Mouse (Mus musculus): ENCODE measurements around the gene Magi1. TPM values are rescaled to one million over a fixed set of nuclear protein-coding genes. Genes with fewer than 3 reads are reported as not detected.

Magi1 gene
- total and polyA plus RNA-seq, 3 experiments: not detected

- Histone ChIP-seq H3K4me3 (replicated peaks in 1 of 3; ENCODE audit: low read depth in 2 of 3, low read length in 2 of 3, poor library complexity in 1 of 3) (no peak overlapping the region), H3K36me3 (replicated peaks in 1 of 2; ENCODE audit: control insufficient read depth in 1 of 2, insufficient read depth in 1 of 2, low read length in 1 of 2) (no peaks in the 10 kb centered on the region), H3K27ac (ENCODE audit: insufficient read depth, low read depth) (no peak overlapping the region), H3K9ac (ENCODE audit: insufficient read depth, low read depth) (no peak overlapping the region), H3K4me2 (ENCODE audit: insufficient read depth, low read depth, poor library complexity, severe bottlenecking) (no peak overlapping the region), H3K4me1 (ENCODE audit: control insufficient read depth in 1 of 2, insufficient read depth in 2 of 2) (no peaks in the 10 kb centered on the region), H3K9me3 (replicated peaks; ENCODE audit: low read length) (peaks cover 77% of the 10 kb centered on the region), H3K27me3 (replicated peaks) (no peaks in the 10 kb centered on the region), H3K79me2 (replicated peaks; ENCODE audit: control insufficient read depth, extremely low read depth, insufficient read depth, poor library complexity, severe bottlenecking) (no peaks in the 10 kb centered on the region)
- DNase-seq (ENCODE audit: extremely low read depth): no peak
- in situ Hi-C loops (cut with MboI; ENCODE audit: low pct_ligation_motif_present, low pct_unique_long_range_greater_than_20kb, low sequenced_read_pairs): no loop called here
- dilution Hi-C loops (cut with MboI; ENCODE audit: extremely low pct_ligation_motif_present, extremely low pct_unique_long_range_greater_than_20kb, low sequenced_read_pairs): no loop called here
- TF ChIP-seq ZKSCAN1 (IDR thresholded peaks at IDR 0.05; ENCODE audit: borderline replicate concordance, low read depth, low read length) (no peak), JUN (IDR thresholded peaks at IDR 0.05; ENCODE audit: insufficient read depth, low read depth, low read length) (no peak), JUND (conservative IDR thresholded peaks at IDR 0.05; ENCODE audit: low read depth, low read length) (no peak), MXI1 (IDR thresholded peaks at IDR 0.05; ENCODE audit: low read depth, low read length) (no peak), POLR2AphosphoS2 (IDR thresholded peaks at IDR 0.05; ENCODE audit: low read depth, low read length) (no peak), MAFK (IDR thresholded peaks at IDR 0.05; ENCODE audit: insufficient replicate concordance, low read length) (no peak), MAX (IDR thresholded peaks at IDR 0.05; ENCODE audit: low read length) (no peak), E2F4 (IDR thresholded peaks at IDR 0.05; ENCODE audit: insufficient replicate concordance, low read depth, low read length) (no peak), ETS1 (conservative IDR thresholded peaks at IDR 0.05; ENCODE audit: low read depth, low read length) (no peak), HCFC1 (IDR thresholded peaks at IDR 0.05; ENCODE audit: low read depth, low read length) (no peak), ELF1 (IDR thresholded peaks at IDR 0.05; ENCODE audit: low read depth, low read length) (no peak), USF2 (conservative IDR thresholded peaks at IDR 0.05; ENCODE audit: low read depth, low read length) (no peak), CHD2 (IDR thresholded peaks at IDR 0.05; ENCODE audit: low read length) (no peak), KAT2A (IDR thresholded peaks at IDR 0.05; ENCODE audit: insufficient replicate concordance, low read length) (no peak), RCOR1 (conservative IDR thresholded peaks at IDR 0.05; ENCODE audit: low read depth, low read length) (no peak)
Measured at GRCm38 (mm10) chr6:93737083-93737482, 546.6 kb downstream of the Magi1 start.

DNA sequence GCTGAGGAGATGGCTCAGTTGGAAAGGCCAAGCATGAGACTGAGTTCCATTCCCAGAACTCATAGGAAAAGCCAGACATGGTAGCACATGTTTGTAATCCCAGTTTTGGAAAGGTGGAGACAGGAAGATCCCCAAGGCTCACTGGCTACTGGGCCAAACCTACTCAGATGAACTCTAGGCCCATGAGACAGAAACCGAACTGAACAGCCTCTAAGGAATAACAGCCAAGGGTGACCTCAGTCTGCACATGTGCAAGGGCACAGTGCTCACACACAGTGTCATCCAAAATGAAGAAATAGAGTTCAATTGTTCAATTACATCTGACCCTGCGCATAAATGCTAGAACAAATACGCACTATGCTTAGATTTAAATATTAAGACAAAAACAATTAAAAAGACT is 547.6 kb downstream of the Magi1 start:
- dilution Hi-C loops (cut with MboI; ENCODE audit: extremely low pct_ligation_motif_present, extremely low pct_unique_long_range_greater_than_20kb, low sequenced_read_pairs) (no loop called here), in situ Hi-C loops (cut with MboI; ENCODE audit: low pct_ligation_motif_present, low pct_unique_long_range_greater_than_20kb, low sequenced_read_pairs) (no loop called here)
- H3K36me3 ChIP-seq (replicated peaks in 1 of 2; ENCODE audit: control insufficient read depth in 1 of 2, insufficient read depth in 1 of 2, low read length in 1 of 2): no peaks in the 10 kb centered on the region
- H3K4me1 ChIP-seq (ENCODE audit: control insufficient read depth in 1 of 2, insufficient read depth in 2 of 2): no peaks in the 10 kb centered on the region
- H3K9ac ChIP-seq (ENCODE audit: insufficient read depth, low read depth): no peak overlapping the region
- H3K27ac ChIP-seq (ENCODE audit: insufficient read depth, low read depth): no peak overlapping the region
- no peaks in the 10 kb centered on the region for H3K27me3 ChIP-seq (replicated peaks)
- H3K9me3 ChIP-seq (replicated peaks; ENCODE audit: low read length): peaks cover 75% of the 10 kb centered on the region
- no peak for DNase-seq (ENCODE audit: extremely low read depth)
- H3K79me2 ChIP-seq (replicated peaks; ENCODE audit: control insufficient read depth, extremely low read depth, insufficient read depth, poor library complexity, severe bottlenecking): no peaks in the 10 kb centered on the region
- no peak overlapping the region for H3K4me2 ChIP-seq (ENCODE audit: insufficient read depth, low read depth, poor library complexity, severe bottlenecking)
- no peak overlapping the region for H3K4me3 ChIP-seq (replicated peaks in 1 of 3; ENCODE audit: low read depth in 2 of 3, low read length in 2 of 3, poor library complexity in 1 of 3)
- no peak for TF ChIP-seq NELFE (IDR thresholded peaks at IDR 0.05; ENCODE audit: low read depth, low read length)
- TF ChIP-seq JUN (IDR thresholded peaks at IDR 0.05; ENCODE audit: insufficient read depth, low read depth, low read length): no peak
- no peak for TF ChIP-seq TCF12 (IDR thresholded peaks at IDR 0.05; ENCODE audit: low read depth, low read length)
- no peak for TF ChIP-seq CHD2 (IDR thresholded peaks at IDR 0.05; ENCODE audit: low read length)
- TF ChIP-seq JUND (conservative IDR thresholded peaks at IDR 0.05; ENCODE audit: low read depth, low read length): no peak
- TF ChIP-seq BHLHE40 (IDR thresholded peaks at IDR 0.05; ENCODE audit: low read depth, low read length): no peak
- no peak for TF ChIP-seq MXI1 (IDR thresholded peaks at IDR 0.05; ENCODE audit: low read depth, low read length)
- TF ChIP-seq MAFK (IDR thresholded peaks at IDR 0.05; ENCODE audit: insufficient replicate concordance, low read length): no peak
- no peak for TF ChIP-seq GABPA (IDR thresholded peaks at IDR 0.05; ENCODE audit: insufficient replicate concordance, low read depth, low read length)
- no peak for TF ChIP-seq KAT2A (IDR thresholded peaks at IDR 0.05; ENCODE audit: insufficient replicate concordance, low read length)
- TF ChIP-seq ZNF384 (IDR thresholded peaks at IDR 0.05; ENCODE audit: low read depth, low read length): no peak
- no peak for TF ChIP-seq E2F4 (IDR thresholded peaks at IDR 0.05; ENCODE audit: insufficient replicate concordance, low read depth, low read length)
- no peak for TF ChIP-seq ZKSCAN1 (IDR thresholded peaks at IDR 0.05; ENCODE audit: borderline replicate concordance, low read depth, low read length)
- TF ChIP-seq MAX (IDR thresholded peaks at IDR 0.05; ENCODE audit: low read length): no peak

All from CH12.LX (cell line).